Mouse (Mus musculus) MEL (cell line): Measurements from ENCODE around the gene Agfg2.

Experiments
- CTCF ChIP-seq, 3 experiments: IDR thresholded peaks in 2 of 3; conservative IDR thresholded peaks in 1 of 3; 2 replicates each; pipeline ENCODE4 v1.5.1; 2011 to 2012; ENCODE audit warnings: low read length in 3 of 3, low read depth in 2 of 3, mild to moderate bottlenecking in 2 of 3, improper control_type of control experiment in 1 of 3, inconsistent platforms in 1 of 3, mixed read lengths in 1 of 3, moderate library complexity in 1 of 3; ENCODE audit not compliant: control insufficient read depth in 1 of 3, insufficient read depth in 1 of 3, poor library complexity in 1 of 3, severe bottlenecking in 1 of 3
- E2F4 ChIP-seq: IDR thresholded peaks from 2 replicates; pipeline ENCODE4 v1.6.1; 2011; ENCODE audit warnings: low read depth, low read length, improper control_type of control experiment, borderline replicate concordance
- ELF1 ChIP-seq: IDR thresholded peaks from 2 replicates; pipeline ENCODE4 v1.6.1; 2014; ENCODE audit warnings: low read depth, mild to moderate bottlenecking, inconsistent platforms, low read length, improper control_type of control experiment, moderate library complexity
- EP300 ChIP-seq, 2 experiments: IDR thresholded peaks; 2 replicates each; pipeline ENCODE4 v1.6.1; 2011; ENCODE audit warnings: improper control_type of control experiment in 2 of 2, low read length in 2 of 2, low read depth in 1 of 2, mild to moderate bottlenecking in 1 of 2
- GATA1 ChIP-seq: IDR thresholded peaks from 2 replicates; pipeline ENCODE4 v1.6.1; 2011; ENCODE audit warnings: low read depth, low read length, improper control_type of control experiment
- HCFC1 ChIP-seq: IDR thresholded peaks from 2 replicates; pipeline ENCODE4 v1.6.1; 2012; ENCODE audit warnings: low read depth, mild to moderate bottlenecking, inconsistent platforms, low read length, improper control_type of control experiment, moderate library complexity
- MAFK ChIP-seq: IDR thresholded peaks from 2 replicates; pipeline ENCODE4 v1.6.1; 2011; ENCODE audit warnings: low read depth, mild to moderate bottlenecking, low read length, improper control_type of control experiment, borderline replicate concordance
- MAZ ChIP-seq: IDR thresholded peaks from 2 replicates; pipeline ENCODE4 v1.6.1; 2012; ENCODE audit warnings: low read depth, mild to moderate bottlenecking, inconsistent platforms, low read length, improper control_type of control experiment
- MYC ChIP-seq: IDR thresholded peaks from 2 replicates; pipeline ENCODE4 v1.6.1; 2011; ENCODE audit warnings: low read depth, mild to moderate bottlenecking, low read length, improper control_type of control experiment, moderate library complexity
- POLR2A ChIP-seq, 2 experiments: IDR thresholded peaks; 2 replicates each; pipeline ENCODE4 v1.6.1; 2011 to 2012; ENCODE audit warnings: low read length in 2 of 2, mild to moderate bottlenecking in 2 of 2, control low read depth in 1 of 2, improper control_type of control experiment in 1 of 2, low read depth in 1 of 2, moderate library complexity in 1 of 2; ENCODE audit not compliant: control insufficient read depth in 1 of 2, insufficient read depth in 1 of 2, poor library complexity in 1 of 2
- RAD21 ChIP-seq: IDR thresholded peaks from 2 replicates; pipeline ENCODE4 v1.6.1; 2011; ENCODE audit warnings: mild to moderate bottlenecking, low read depth, low read length, improper control_type of control experiment
- TAL1 ChIP-seq: IDR thresholded peaks from 2 replicates; pipeline ENCODE4 v1.6.1; 2012; ENCODE audit warnings: mild to moderate bottlenecking, inconsistent platforms, low read length, moderate library complexity, mixed read lengths
- USF1 ChIP-seq: IDR thresholded peaks from 2 replicates; pipeline ENCODE4 v1.6.1; 2014; ENCODE audit warnings: low read depth, mild to moderate bottlenecking, inconsistent platforms, low read length, improper control_type of control experiment, moderate library complexity
- ZNF384 ChIP-seq: IDR thresholded peaks from 2 replicates; pipeline ENCODE4 v1.6.1; 2012; ENCODE audit warnings: low read depth, mild to moderate bottlenecking, inconsistent platforms, low read length, improper control_type of control experiment

GRCm38 (mm10) chr5:137723840-137724239, 39.3 kb upstream of the Agfg2 start:
- no peak for TF ChIP-seq ELF1
- TF ChIP-seq ZNF384 = peak; percentile 95
- no peak for TF ChIP-seq RAD21
- peak; percentile 74 to 75 for TF ChIP-seq EP300 (IDR thresholded peaks at IDR 0.05; ENCODE audit: low read depth in 1 of 2, low read length in 2 of 2)
- no peak for TF ChIP-seq CTCF (IDR thresholded peaks at IDR 0.05 in 2 of 3, conservative IDR thresholded peaks at IDR 0.05 in 1 of 3; ENCODE audit: control insufficient read depth in 1 of 3, insufficient read depth in 1 of 3, low read depth in 2 of 3, low read length in 3 of 3, poor library complexity in 1 of 3, severe bottlenecking in 1 of 3)
- TF ChIP-seq GATA1 = peak; percentile 84
- TF ChIP-seq MAFK = no peak
- TF ChIP-seq POLR2A (IDR thresholded peaks at IDR 0.05; ENCODE audit: control insufficient read depth in 1 of 2, insufficient read depth in 1 of 2, low read depth in 1 of 2, low read length in 2 of 2, poor library complexity in 1 of 2) = no peak
- TF ChIP-seq MYC = no peak
- TF ChIP-seq MAZ = no peak
- TF ChIP-seq USF1 = no peak
- no peak for TF ChIP-seq E2F4
- TF ChIP-seq TAL1 = no peak
- TF ChIP-seq HCFC1 = no peak
